Mouse (Mus musculus) right cerebral cortex, postnatal 4 days (tissue): ENCODE results near the gene Abhd16b.

Source experiments
- DNase-seq: peaks from one replicate; pipeline ENCODE4 v3.0.0-alpha.2; 2022

Gene Abhd16b

GRCm38 (mm10) chr2:181541761-181542380 lies 48.9 kb downstream of the Abhd16b start:
- no peak for DNase-seq
